Mouse (Mus musculus): ENCODE measurements at regions not wholly inside any gene's neighbourhood (a gene's known extent, or its start where the extent isn't known, plus 50 kb on each side); places are given as distances from the start of the nearest gene placed in this dataset.

DNA sequence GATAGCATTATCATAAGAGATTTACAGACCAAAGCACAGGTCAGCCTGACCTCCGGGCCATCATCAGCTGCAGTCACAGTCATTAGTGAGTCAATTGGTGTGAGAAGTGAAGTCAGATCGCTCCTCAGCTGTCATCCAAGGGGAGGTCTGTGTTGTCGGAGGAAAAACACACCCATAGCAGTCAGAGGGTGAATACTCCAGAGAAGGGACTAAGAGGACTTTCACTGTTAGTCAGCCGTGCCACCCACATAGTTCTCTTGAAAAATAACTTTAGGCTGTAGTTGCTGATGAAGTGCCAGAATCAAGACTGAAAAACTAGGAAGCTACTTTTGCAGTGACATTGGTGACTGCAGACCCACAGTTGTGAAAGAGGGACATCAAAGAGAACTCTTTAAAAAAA lies 213.5 kb upstream of the Tet2 start:
- TF ChIP-seq CTCF (IDR thresholded peaks at IDR 0.05) (no peak), EP300 (IDR thresholded peaks at IDR 0.05) (no peak)
